Mouse (Mus musculus): Measurements from ENCODE around the gene Mettl16.
"Not testable (repeated sequence)": the region's sequence is repeated elsewhere in the genome, so short reads cannot be mapped to it uniquely, and the experiment has no call there.

Gene Mettl16

DNA sequence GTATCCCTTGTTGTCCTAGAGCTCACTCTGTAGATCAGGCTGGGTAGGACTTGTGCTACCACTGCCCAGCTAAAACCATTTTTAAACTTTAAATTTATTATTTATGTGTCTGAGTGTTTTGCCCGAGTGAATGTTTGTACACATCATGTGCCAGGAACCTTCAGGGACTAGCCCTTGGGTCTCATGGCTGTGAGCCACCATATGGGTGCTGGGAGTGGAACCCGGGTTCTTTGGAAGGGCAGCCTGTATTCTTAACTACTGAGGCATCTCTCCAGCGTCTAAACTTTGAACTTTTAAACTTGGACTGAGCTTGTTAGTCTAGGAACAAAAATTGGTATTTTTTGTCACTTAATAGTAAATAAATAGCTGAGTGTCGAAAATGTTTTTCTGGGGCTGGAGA is 22.2 kb downstream of the Mettl16 start:
- in situ Hi-C loops (cut with MseI, MboI), result no loop called here

DNA sequence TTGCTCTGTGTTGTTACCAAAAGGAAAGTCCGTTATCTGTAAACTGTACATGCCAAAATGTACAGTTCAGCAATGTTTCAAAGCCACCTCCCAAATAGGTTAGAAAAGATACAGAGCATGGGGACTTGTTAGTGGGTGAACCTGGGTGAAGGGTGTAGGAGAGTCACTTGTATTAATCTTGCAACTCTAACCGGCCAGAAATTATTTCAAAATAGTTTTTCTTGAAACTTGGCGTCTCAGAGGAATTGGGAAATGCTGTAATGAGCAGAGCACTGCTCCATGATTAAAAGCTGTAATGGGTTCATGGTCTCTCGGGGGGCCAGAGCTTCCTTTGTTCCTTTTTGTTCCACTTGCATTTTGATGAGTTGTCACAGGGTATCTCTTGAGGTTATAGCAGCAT is 30.0 kb downstream of the Mettl16 start:
- in situ Hi-C loops (cut with MseI, MboI), result no loop called here

DNA sequence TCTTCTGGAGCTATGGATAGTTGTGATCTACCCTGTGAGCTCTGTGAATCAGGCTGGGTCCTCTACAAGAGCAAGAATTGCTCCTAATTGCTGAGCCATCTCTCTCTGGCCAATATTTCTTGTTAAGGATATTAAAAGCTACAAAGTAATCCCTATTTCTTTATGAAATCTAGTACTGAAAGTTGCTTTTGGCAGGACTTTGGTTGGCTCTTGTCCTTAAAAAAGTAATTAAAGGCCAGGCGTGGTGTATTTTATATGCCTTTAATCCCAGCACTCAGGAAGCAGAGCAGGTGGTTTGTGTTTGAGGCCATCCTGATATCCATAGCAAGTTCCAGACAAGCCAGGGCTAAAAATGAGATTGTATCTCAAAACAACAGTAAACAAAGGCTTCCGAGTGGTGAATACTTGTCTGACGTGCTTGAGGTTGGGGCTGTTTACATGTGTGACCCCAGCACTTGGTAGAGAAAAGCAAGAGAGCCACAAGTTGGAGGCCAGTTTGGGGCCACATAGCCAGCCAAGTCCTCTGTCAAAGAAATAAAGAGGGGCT is 33.5 kb downstream of the Mettl16 start:
- in situ Hi-C loops (cut with MseI, MboI), result no loop called here

DNA sequence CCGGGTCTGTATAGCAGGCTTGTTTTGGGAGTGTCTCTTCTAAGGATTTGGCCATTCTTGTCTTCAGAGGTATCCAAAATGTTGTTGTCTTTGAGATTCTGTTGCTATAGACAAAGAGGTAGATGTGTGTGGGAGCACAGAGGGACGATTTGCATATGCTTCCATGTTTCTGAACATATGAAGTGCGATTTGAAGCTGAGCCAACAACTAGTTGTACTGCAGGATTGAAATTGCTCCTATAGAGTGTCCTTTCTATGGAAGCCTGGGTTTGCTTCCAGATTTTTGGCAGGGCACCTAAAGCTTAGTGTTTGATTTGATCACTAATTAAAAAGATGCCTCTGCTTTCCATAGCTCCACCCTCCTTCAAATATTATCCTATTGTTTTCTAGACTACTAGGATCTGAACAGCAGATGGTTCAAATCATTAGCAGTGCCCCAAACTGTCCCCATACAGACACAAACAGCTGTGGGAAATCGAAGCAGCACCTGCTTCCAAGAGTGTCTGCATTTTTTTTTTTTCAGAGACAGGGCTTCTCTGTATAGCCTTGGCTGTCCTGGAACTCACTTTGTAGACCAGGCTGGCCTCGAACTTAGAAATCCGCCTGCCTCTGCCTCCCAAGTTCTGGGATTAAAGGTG is 36.7 kb downstream of the Mettl16 start:
- in situ Hi-C loops (cut with MseI, MboI), result no loop called here

DNA sequence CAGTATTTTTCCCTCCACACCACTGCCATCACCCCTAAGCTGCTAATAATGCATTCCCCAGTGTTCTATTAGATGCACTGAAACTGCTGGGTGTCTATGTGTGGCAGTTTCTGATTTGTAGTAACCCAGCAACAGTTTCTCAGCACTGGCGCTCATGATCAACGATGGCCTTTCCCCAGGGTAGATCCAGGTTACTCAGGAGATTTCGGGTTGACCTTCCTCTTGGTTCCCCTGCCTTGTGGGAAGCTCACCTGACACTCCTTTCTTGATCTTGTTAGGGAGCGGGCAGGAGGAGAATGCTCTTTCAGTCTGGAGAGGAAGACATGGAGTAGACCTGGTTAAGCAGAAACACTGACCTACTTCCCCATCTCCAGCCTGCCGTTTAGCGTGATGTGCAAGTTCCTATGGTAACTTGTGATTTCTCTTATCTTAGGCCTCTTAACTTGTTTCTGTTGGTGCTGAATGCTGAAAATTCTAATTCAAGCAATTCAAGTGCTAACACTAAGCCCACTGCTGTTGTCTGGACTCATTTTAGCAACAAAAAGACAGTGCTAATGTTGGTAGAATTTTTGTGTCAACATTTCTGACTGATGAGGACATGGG is 37.7 kb downstream of the Mettl16 start:
- in situ Hi-C loops (cut with MseI, MboI), result no loop called here

DNA sequence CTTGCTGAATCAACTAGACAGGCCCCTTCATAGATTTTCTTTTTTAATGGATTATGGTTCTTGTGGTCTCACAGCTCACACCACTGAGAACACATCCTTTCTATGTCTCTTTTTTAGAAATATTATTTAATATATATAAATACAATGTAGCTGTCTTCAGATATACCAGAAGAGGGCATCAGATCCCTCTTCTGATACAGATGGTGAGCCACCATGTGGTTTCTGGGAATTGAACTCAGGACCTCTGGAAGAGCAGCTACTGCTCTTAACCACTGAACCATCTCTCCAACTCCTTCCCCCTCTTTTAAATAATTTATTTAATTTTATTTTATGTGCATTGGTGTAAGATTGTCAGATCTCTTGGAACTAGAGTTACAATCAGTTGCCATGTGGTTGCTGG is 39.5 kb downstream of the Mettl16 start:
- in situ Hi-C loops (cut with MseI, MboI), result no loop called here

DNA sequence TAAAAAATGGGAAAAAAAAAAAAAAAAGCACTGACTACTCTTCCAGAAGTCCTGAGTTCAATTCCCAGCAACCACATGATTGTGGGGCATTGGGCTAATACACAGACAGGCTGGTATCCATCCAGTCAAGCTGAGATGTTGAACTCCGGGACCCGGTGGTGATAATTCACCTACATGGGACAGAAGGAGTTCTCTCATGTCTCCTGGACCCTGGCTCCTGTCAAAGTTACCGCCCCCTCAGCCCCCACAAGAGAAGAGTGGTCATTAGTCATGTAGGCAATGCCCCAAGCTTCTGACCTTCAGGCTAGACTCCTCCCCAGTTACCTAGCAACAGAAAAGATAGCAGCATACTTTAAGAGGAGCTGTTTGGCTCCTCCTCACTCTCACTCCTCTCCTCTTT is 40.4 kb downstream of the Mettl16 start:
- in situ Hi-C loops (cut with MseI, MboI), result not testable (repeated sequence)

DNA sequence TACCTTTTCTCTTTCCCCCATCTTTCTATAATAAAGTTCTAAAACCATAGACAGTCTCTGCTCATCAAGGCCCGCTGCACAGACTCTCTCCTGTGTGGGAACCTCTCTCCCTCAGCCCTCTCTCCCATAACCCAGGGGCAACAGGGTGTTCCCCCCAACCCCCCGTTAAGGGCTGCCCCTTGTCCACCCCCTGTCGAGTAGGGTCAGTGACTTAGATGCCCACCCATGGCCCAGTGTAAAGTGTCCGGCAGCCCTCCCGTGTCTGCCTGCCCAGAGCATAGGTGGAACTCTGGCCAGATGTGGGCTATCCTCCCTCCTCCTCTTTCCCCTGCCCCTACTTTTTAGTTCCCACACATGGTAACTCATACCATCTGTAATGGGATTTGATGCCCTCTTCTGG is 40.9 kb downstream of the Mettl16 start:
- in situ Hi-C loops (cut with MseI, MboI), result no loop called here

DNA sequence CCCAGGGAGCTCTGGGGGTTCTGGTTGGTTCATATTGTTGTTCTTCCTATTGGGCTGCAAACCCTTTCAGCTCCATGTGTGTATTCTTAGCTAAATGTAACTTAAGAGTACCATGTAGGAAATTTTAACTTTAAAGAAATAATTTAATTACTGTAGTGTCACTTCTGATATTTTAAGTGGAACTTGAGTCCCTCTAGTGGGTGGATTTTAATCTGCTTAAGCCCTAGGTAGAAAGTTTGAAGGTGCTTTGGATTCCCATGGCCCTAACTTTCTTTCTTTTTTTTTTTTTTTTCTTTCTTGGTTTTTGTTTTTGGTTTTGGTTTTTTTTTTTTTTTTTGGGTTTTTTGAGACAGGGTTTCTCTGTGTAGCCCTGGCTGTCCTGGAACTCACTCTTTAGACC is 45.2 kb downstream of the Mettl16 start:
- in situ Hi-C loops (cut with MseI, MboI), result no loop called here

DNA sequence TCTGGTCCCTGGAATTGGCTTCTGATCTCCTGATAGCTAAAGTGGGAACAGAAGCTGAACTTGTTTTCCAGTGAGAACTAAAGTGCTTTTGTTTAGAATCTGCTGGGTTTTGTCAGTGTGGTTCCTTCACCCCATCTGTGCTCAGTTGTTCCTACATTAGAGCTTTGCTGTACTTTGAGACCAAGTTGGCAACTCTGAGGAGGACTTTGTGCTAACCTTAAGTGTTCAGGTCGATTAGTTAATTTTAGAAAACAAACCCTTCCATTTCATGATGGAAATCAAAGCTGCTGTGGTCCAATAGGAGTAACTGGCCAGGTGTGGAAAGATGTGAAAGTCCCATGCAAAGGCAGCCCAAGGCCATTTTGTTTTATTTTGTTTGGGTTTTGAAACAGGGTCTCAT is 50.3 kb downstream of the Mettl16 start:
- in situ Hi-C loops (cut with MseI, MboI), result no loop called here

DNA sequence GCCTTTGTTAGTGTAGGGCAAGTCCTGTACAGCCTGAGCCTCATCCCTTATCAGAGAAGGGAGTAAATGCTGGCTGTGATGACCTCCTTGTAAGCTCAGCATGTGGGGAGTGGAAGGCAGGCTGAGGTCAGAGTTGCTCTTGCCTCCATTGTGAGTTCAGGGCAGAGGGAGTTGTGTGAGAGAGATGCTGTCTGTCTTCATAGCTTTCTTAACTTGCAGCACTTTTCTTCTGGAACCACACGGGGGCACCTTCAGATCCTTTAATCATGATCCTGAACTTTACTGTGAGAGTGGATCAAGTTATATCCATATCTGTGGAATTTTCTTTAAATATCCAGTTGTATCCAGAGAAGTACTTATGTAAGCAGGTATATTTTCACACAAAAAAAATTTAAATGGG is 50.8 kb downstream of the Mettl16 start:
- in situ Hi-C loops (cut with MseI, MboI), result no loop called here

DNA sequence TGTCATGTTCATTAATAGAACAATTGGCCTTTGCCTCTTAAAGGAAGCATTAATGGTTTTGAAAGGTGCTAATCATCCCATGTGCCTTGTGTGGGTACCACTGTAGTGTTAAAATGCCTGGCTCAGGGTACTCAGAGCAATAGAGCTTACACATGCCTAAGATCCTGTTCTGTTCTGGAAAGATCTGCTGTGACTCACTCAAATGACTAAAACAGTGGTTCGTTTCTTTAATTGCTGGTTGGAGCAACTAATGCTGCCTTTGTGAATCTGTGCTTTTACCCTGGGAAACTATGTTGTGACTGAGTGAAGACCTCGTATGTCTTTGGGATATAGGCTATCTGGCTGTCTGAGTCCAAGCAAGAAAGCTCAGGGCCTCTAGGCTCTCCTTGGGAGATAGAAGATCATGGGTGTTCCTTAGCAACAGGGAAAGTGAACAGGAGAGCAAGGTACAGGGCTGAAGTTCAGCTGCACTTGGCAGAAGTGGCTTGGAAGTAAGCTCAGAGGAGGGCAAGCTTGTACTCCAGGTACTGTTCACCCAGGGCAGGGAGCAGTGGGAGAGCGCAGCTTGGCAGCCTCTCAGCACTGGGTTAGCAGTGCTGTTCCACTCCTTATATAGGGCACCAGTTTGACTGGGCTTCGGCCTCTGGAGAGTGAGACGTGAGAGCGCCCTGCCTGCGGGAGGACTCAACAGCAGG is 52.3 kb downstream of the Mettl16 start:
- in situ Hi-C loops (cut with MseI, MboI), result no loop called here

DNA sequence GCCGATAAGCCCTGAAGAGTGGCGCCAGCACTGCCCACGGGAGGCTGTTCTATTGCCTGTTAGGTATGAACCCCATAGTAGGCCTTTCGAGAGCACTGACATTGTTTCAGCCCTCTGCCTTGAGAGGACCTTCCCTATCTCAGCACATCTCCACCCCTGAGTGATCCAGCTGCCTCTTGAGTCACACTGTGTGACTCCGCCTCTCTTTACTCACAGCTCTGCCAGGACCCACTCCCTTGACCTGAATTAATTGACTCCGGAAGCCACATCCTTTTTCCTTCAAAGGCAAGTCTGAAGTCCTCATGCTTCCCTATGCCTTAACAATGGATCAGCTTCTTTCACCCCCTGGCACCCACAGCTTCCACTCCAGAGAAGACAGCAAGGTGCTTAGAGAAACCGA is 55.5 kb downstream of the Mettl16 start:
- in situ Hi-C loops (cut with MseI, MboI), result no loop called here

DNA sequence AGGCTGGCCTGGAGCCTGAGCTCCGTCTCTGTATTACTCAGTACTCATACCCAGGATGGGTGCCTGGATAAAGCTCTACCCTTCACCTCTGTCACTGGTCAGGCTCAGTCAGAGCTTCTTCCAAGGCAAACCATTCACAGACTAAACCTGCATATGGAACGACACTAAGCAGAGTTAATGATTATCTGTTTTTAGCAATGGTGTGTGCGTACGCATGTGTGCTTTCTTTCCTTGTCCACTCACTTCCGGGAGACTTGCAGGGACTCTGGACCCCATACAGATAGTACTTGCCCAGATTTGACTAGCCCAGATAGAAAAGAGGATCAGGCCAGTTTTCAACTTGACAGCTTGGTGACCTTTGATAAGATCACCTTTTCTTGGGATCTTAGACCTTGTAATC is 56.1 kb downstream of the Mettl16 start:
- in situ Hi-C loops (cut with MseI, MboI), result no loop called here

DNA sequence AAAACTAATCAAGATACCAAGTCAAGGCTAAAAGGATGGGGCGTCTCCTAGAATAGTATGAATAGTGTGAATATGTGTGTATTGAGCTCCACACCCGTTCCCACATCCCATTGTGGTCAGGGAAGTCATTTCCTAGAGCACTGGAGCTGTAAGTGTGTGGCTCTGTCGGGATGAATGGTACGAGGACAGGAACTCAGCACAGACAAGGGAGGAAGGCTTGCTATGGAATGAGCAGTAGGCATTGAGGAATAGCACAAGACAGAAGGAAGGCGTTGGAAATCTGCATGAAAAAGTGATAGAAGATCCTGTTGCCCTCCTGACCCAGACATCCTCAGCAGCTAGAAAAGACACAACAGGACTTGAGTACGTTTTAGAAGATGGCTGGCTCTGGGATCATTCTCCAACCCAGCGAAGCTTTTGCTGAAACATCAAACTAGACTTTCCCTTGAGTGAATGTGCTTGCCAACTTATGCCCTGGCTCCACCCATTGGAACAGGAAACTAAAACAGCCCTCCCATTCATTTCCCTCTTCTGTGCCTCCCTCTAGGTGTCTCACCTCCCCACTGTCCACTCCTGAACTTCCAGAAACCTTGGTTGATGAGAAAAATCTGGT is 57.3 kb downstream of the Mettl16 start:
- in situ Hi-C loops (cut with MseI, MboI), result no loop called here

DNA sequence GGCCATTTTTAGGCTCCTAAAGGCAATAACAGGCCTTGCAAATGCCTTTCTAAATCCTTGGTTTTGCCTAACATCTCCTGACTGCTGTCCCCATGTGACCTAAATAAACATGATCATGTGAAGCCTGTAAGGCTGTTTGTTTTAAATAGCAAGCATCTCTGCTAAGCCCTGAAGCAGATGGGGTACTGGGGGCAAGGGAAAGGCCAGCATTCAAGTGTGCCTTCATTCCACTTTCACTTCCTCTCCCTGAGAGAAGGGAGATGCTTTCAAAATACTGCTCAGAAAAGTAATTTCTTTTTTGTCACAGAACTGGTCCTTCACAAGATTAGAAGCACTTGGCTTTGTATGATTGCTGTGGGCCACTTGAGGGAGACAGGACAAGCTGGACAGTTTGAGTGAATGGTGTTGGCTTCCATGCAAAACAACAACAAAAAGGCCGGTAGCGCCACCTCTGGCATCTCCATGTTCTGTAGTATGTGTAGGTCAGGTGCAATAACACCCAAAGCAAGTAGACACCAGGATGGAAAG is 57.8 kb downstream of the Mettl16 start:
- in situ Hi-C loops (cut with MseI, MboI), result no loop called here

DNA sequence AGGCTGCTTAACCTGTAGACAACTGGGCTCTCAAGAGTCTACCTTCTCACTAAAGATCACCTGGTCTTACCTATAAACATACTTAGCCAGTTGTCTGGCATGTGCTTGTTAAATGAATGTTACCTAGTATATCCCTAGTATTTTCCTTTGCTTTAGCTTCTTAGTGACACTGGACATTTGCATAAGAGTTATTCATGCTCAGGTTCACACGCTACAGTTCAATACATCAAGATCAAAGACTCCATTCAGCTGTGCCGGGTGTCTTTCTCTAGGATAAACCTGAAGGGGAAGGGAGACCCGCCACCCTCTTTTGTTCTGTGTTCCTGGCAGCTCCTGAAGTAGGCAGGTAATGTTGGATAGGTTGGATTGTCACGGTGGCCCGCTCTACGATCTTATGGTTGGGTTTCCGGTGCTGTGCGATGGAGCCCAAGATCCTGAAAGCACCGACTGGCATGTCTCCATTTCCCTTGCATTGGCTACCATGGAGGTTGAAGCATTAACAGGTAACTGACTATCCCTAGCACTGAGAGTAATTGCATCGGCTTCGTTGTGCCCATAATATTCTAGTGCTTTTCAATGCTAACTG is 58.4 kb downstream of the Mettl16 start:
- in situ Hi-C loops (cut with MseI, MboI), result no loop called here

DNA sequence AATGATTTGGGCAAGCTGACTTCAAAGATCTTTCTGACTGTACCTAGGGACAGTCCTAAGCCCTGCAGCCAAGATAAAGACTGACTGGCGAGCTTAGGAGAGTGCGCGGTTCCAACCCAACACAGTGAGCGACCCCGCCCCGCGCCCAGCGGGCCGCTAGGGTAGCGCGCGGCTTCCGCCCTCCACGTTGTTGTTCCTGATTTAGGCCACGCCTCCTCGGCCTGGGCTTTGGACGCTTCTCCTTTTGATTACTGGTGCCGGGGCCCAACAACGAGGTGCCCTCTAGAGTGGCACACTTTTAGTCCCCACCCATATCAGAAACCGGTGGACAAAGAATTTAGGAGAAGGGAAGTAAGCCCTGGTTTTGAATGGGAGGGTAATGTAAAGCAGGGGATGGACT is 59.2 kb downstream of the Mettl16 start:
- in situ Hi-C loops (cut with MseI, MboI), result no loop called here

DNA sequence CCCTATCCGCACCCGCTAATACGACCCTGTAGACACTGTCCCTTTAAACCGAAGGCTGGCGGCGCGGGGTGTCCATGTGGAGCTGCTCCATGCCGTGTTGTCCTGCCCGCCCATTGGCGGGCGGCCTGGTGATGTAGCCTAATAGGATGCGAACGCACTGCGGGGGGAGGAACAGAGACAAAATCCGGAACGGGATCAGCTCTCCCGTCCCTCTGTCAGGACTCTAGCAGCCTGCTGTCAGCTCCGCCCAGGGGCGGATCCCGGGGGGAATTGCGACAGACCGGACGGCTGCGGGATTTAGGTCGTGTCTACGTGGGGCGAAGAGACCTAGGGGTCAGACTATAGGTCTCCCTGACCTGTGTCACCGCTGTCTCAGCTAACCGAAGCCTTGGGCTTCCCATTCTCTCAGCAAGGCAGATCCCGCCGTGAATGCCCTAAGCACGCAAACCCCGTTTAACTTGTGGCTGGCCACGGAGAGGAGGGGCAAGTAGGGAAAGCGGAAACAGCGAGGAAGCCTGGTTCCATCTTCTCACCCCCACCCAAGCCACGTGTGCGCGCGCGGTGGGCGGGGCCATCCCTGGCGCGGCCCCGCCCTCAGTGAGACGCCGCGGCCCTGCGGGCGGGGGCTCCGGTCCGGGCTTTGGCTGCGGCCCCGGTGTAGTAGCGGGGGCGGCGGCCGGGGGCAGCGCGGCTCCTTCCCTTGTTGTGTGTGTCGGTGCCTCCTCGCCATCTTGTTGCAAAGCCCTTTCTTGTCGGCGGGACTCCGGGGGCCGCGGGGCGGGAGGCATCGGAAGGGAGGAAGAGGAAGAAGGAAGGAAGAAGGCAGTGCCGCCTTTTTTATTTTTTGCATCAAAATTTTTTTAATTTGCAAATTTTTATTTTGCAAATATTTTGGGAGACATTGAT is 59.9 kb downstream of the Mettl16 start, which contains the start of gene Mnt:
Gene Mnt, plus strand, starts transcription at position 665 of the 906 bp plus-strand sequence.
- in situ Hi-C loops (cut with MseI, MboI), result no loop called here

DNA sequence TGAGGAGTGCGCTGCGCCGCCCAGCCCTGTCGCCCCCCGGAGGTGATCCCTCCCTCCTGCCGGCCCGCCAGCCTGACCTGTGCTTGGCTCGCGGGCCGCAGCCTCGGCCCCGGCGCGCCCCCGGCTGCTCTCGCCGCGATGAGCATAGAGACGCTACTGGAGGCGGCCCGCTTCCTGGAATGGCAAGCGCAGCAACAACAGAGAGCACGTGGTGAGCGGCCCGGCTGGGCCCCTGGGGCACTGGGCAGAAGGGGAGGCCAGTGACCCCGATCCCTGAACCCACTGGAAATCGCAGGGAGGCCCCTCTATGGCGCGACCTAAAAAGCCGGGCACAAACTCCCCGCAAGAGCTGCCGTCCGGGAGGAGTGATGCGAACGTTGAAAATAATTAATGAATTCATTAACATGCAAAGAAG is 60.6 kb downstream of the Mettl16 start:
- in situ Hi-C loops (cut with MseI, MboI), result no loop called here
